Mouse (Mus musculus) frontal cortex, postnatal 36 days (tissue): ENCODE data around the gene Ovol2.

ENCODE experiments used
- DNase-seq, 2 experiments: peaks; one replicate each; pipeline ENCODE4 v3.0.0; 2022; ENCODE audit warnings: low spot score in 2 of 2

Ovol2 gene

GRCm38 (mm10) chr2:144324218-144324617 lies 7.7 kb downstream of the Ovol2 start:
- no peak for DNase-seq

- DNase-seq, result no peak
Observed at GRCm38 (mm10) chr2:144311372-144311771, 20.6 kb downstream of the Ovol2 start.

GRCm38 (mm10) chr2:144310273-144310672 lies 21.7 kb downstream of the Ovol2 start:
- no peak for DNase-seq

GRCm38 (mm10) chr2:144308561-144308960 lies 23.4 kb downstream of the Ovol2 start:
- DNase-seq, result no peak

GRCm38 (mm10) chr2:144305721-144306294 lies 26.1 kb downstream of the Ovol2 start:
- DNase-seq, result no peak

- no peak for DNase-seq
Observed at GRCm38 (mm10) chr2:144301101-144301500, 30.8 kb downstream of the Ovol2 start.

GRCm38 (mm10) chr2:144299749-144300669 lies 31.9 kb downstream of the Ovol2 start:
- peak in 1 of 2 experiments; percentile 55 for DNase-seq

GRCm38 (mm10) chr2:144295145-144295735 lies 36.7 kb downstream of the Ovol2 start:
- no peak for DNase-seq

GRCm38 (mm10) chr2:144291600-144292305 lies 40.2 kb downstream of the Ovol2 start:
- DNase-seq, result peak; percentile 69 to 89

- no peak for DNase-seq
Observed at GRCm38 (mm10) chr2:144290321-144290720, 41.6 kb downstream of the Ovol2 start.

- DNase-seq, result no peak
Observed at GRCm38 (mm10) chr2:144281417-144281816, 50.5 kb downstream of the Ovol2 start.

GRCm38 (mm10) chr2:144280568-144280967 lies 51.4 kb downstream of the Ovol2 start:
- DNase-seq, result no peak

GRCm38 (mm10) chr2:144279742-144280141 lies 52.2 kb downstream of the Ovol2 start:
- DNase-seq, result no peak

GRCm38 (mm10) chr2:144276885-144277284 lies 55.1 kb downstream of the Ovol2 start:
- no peak for DNase-seq

- no peak for DNase-seq
Observed at GRCm38 (mm10) chr2:144274741-144275140, 57.2 kb downstream of the Ovol2 start.

GRCm38 (mm10) chr2:144272088-144272487 lies 59.9 kb downstream of the Ovol2 start:
- no peak for DNase-seq

- DNase-seq, result peak; percentile 96 to 98
Observed at GRCm38 (mm10) chr2:144270507-144271420, 61.2 kb downstream of the Ovol2 start, which contains the start of the genes Mgme1 and Snx5. Gene Mgme1 (plus strand): TSS chr2:144270663. Gene Snx5 (minus strand): TSS chr2:144270906.

GRCm38 (mm10) chr2:144269679-144270475 lies 62.1 kb downstream of the Ovol2 start:
- DNase-seq, result peak in 1 of 2 experiments; percentile 43

GRCm38 (mm10) chr2:144269306-144269650 lies 62.7 kb downstream of the Ovol2 start:
- DNase-seq, result no peak
